Mouse (Mus musculus): Measurements from ENCODE around the gene Egfl7.

GRCm38 (mm10) chr2:26534616-26535015 is 45.2 kb upstream of the Egfl7 start:
- TF ChIP-seq EP300 (IDR thresholded peaks at IDR 0.05; ENCODE audit: low read depth): no peak
- TF ChIP-seq CTCF (IDR thresholded peaks at IDR 0.05; ENCODE audit: low read depth): no peak
